ENCODE assay signal across 9 mouse cellular contexts in the genomic region with DNA sequence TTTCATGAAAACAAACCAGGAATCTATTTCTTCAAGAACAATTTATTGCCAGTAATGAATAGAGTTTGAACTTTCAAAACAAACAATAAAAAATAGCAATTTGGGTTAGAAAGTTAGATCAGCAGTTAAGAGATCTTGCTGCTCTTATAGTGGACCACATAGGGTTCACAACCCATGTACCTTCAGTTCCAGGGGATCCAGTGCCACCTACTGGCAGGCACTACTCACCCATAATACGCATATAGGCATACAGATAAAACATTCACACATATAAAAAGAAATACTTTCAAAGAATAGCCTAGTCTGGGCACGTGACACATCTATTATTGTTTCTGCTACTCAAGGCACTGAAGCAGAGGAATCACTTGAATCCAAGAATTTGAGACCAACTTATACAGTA. TPM values are rescaled to one million over a fixed set of nuclear protein-coding genes. Genes with fewer than 3 reads are reported as not detected.
A peak's percentile ranks its signal among the peaks of the same experiment; 100 is the strongest.
DNase-seq lines count a peak whose midpoint lies in the region; TF ChIP-seq lines count a peak whose summit lies in the region.
"Had no signal": no experiment of that assay in that cellular context is flagged by ENCODE, and none has a peak within 500 bp of the region (broad histone marks: within the 10 kb centered on the region; RNA-seq: fewer than 3 reads in every experiment).

No protein-coding gene starts in this region.

- no peak overlapping the region for H3K27ac ChIP-seq in layer of hippocampus, adult 2 months

- peak; percentile 86 for TF ChIP-seq CTCF in layer of hippocampus, adult 2 months (conservative IDR thresholded peaks at IDR 0.05)

- peak; percentile 51 to 80 for DNase-seq in adrenal gland, adult (ENCODE audit: inconsistent age in 2 of 2, low spot score in 1 of 2)
- no peak for DNase-seq in adrenal gland, postnatal 4 days (ENCODE audit: low spot score in 2 of 2)
- peak; percentile 39 to 54 for DNase-seq in layer of hippocampus, adult 2 months (ENCODE audit: low spot score in 2 of 2)
- no peak for DNase-seq in layer of hippocampus, adult 9-10 months (ENCODE audit: low spot score)
- peak; percentile 56 to 77 for DNase-seq in adrenal gland, postnatal 36 days
- DNase-seq in hindlimb bud, embryonic 11.5 days (ENCODE audit: extremely low spot score, low read depth, low spot score) = peak; percentile 3
- peak; percentile 50 to 68 for DNase-seq in lung, postnatal 4 days
- DNase-seq in ovary, adult 18-20 months (ENCODE audit: low spot score) = no peak

- no peak overlapping the region for H3K4me3 ChIP-seq in layer of hippocampus, adult 2 months
- H3K4me3 ChIP-seq: myocyte had no signal

RNA-seq across cellular contexts. Expression of a gene that starts 40.8 kb away (rescaled TPM):
- 1 to 10 TPM; 5.4 to 6.6 TPM for total RNA-seq in adrenal gland, postnatal 4 days (2021)
- 1 to 10 TPM in 1 of 2 experiments, under 1 TPM in 1; 0.69 to 1.2 TPM for total RNA-seq in layer of hippocampus, adult 2 months (2021)
- 1 to 10 TPM; 1.7 to 2.9 TPM for total RNA-seq in adrenal gland, postnatal 36 days (2021)

Comparison
In these comparisons a context has a peak if more than half of its experiments do, and no peak if none do; other contexts are left out.
1. DNase-seq: peak in adrenal gland, adult (2 of 2), layer of hippocampus, adult 2 months (2 of 2), adrenal gland, postnatal 36 days (2 of 2), hindlimb bud, embryonic 11.5 days (single experiment) and lung, postnatal 4 days (2 of 2); none in adrenal gland, postnatal 4 days (0 of 2), layer of hippocampus, adult 9-10 months (single experiment) and ovary, adult 18-20 months (single experiment).